ENCODE assay signal across 7 mouse cellular contexts in genomic region chr9:111438904-111439835, GRCm38 (mm10). TPM values are rescaled to one million over a fixed set of nuclear protein-coding genes. Genes with fewer than 3 reads are reported as not detected.
A peak's percentile ranks its signal among the peaks of the same experiment; 100 is the strongest.
DNase-seq lines count a peak whose midpoint lies in the region; ATAC-seq lines count a peak whose summit lies in the region.

Gene Dclk3 (plus strand): TSS chr9:111439081.

- DNase-seq in MN1 (ENCODE audit: low spot score) = peak; percentile 40
- peak; percentile 80 for DNase-seq in adrenal gland, adult 2 months
- DNase-seq in midbrain, embryonic 14.5 days = peak; percentile 58
- peak; percentile 43 for DNase-seq in thymus, postnatal 4 days

- H3K9me3 ChIP-seq in forebrain, embryonic 16.5 days (ENCODE audit: control insufficient read depth, low read length) = no peaks in the 10 kb centered on the region
- H3K9me3 ChIP-seq in intestine, embryonic 15.5 days = no peaks in the 10 kb centered on the region
- no peaks in the 10 kb centered on the region for H3K9me3 ChIP-seq in limb, embryonic 15.5 days
- no peaks in the 10 kb centered on the region for H3K9me3 ChIP-seq in midbrain, embryonic 14.5 days (ENCODE audit: control insufficient read depth, low read length)

- H3K4me2 ChIP-seq in forebrain, embryonic 16.5 days (ENCODE audit: low read length) = peak within 1 kb of the TSS; percentile 69
- H3K4me2 ChIP-seq in intestine, embryonic 15.5 days (replicated peaks) = peak within 1 kb of the TSS; percentile 97
- peak within 1 kb of the TSS; percentile 88 for H3K4me2 ChIP-seq in limb, embryonic 15.5 days
- peak within 1 kb of the TSS; percentile 62 for H3K4me2 ChIP-seq in midbrain, embryonic 14.5 days (ENCODE audit: low read length)

- peaks cover 4% of the 10 kb centered on the region; the same call in 1 of the 2 replicates for H3K27me3 ChIP-seq in forebrain, embryonic 16.5 days (replicated peaks; ENCODE audit: control insufficient read depth, insufficient read depth, low read length)
- H3K27me3 ChIP-seq in intestine, embryonic 15.5 days (replicated peaks) = peaks cover 18% of the 10 kb centered on the region
- peaks cover 27% of the 10 kb centered on the region for H3K27me3 ChIP-seq in limb, embryonic 15.5 days
- H3K27me3 ChIP-seq in midbrain, embryonic 14.5 days (ENCODE audit: control insufficient read depth, insufficient read depth, low read length) = peaks cover 15% of the 10 kb centered on the region; the same call in 1 of the 2 replicates

- H3K36me3 ChIP-seq in forebrain, embryonic 16.5 days (ENCODE audit: control insufficient read depth, insufficient read depth) = no peaks in the 10 kb centered on the region
- H3K36me3 ChIP-seq in intestine, embryonic 15.5 days = no peaks in the 10 kb centered on the region
- no peaks in the 10 kb centered on the region for H3K36me3 ChIP-seq in limb, embryonic 15.5 days
- H3K36me3 ChIP-seq in midbrain, embryonic 14.5 days (ENCODE audit: control insufficient read depth, insufficient read depth, low read length) = no peaks in the 10 kb centered on the region

- peak; percentile 74 for ATAC-seq in forebrain, embryonic 16.5 days
- ATAC-seq in intestine, embryonic 15.5 days = peak; percentile 90
- no peak for ATAC-seq in limb, embryonic 15.5 days (ENCODE audit: insufficient number of reproducible peaks, low FRiP score, low TSS enrichment, low read depth)
- ATAC-seq in midbrain, embryonic 14.5 days (ENCODE audit: low FRiP score, low TSS enrichment) = peak; percentile 34; the same call in 1 of the 2 replicates

- WGBS in forebrain, embryonic 16.5 days = 2% methylated on average over 56 of the region's 57 CpGs
- WGBS in intestine, embryonic 15.5 days = 4% methylated on average over 49 of the region's 57 CpGs
- 4% methylated on average over 42 of the region's 57 CpGs for WGBS in limb, embryonic 15.5 days
- 6% methylated on average over 42 of the region's 57 CpGs for WGBS in midbrain, embryonic 14.5 days

- peak within 1 kb of the TSS; percentile 55 for H3K4me3 ChIP-seq in forebrain, embryonic 16.5 days (replicated peaks; ENCODE audit: low read length)
- peak within 1 kb of the TSS; percentile 50 for H3K4me3 ChIP-seq in intestine, embryonic 15.5 days (replicated peaks)
- peak within 1 kb of the TSS; percentile 46 for H3K4me3 ChIP-seq in limb, embryonic 15.5 days
- H3K4me3 ChIP-seq in midbrain, embryonic 14.5 days (replicated peaks; ENCODE audit: low read depth, low read length) = peak within 1 kb of the TSS; percentile 45

- H3K27ac ChIP-seq in forebrain, embryonic 16.5 days (ENCODE audit: low read length) = no peak within 1 kb of the TSS
- H3K27ac ChIP-seq in intestine, embryonic 15.5 days = no peak within 1 kb of the TSS
- no peak within 1 kb of the TSS for H3K27ac ChIP-seq in limb, embryonic 15.5 days
- H3K27ac ChIP-seq in midbrain, embryonic 14.5 days (replicated peaks; ENCODE audit: low read depth, low read length) = no peak within 1 kb of the TSS

- peaks cover 7% of the 10 kb centered on the region for H3K4me1 ChIP-seq in forebrain, embryonic 16.5 days (replicated peaks; ENCODE audit: control insufficient read depth, insufficient read depth, low read length)
- H3K4me1 ChIP-seq in intestine, embryonic 15.5 days (replicated peaks) = 0 out of 2 replicates have a peak, but pooled peaks cover 4% of the 10 kb centered on the region
- H3K4me1 ChIP-seq in limb, embryonic 15.5 days = peaks cover 7% of the 10 kb centered on the region
- no peaks in the 10 kb centered on the region for H3K4me1 ChIP-seq in midbrain, embryonic 14.5 days (ENCODE audit: control insufficient read depth, insufficient read depth, low read length)

- H3K9ac ChIP-seq in forebrain, embryonic 16.5 days (replicated peaks; ENCODE audit: low read depth, low read length) = peak within 1 kb of the TSS; percentile 64
- H3K9ac ChIP-seq in intestine, embryonic 15.5 days = peak within 1 kb of the TSS; percentile 50
- no peak within 1 kb of the TSS for H3K9ac ChIP-seq in limb, embryonic 15.5 days
- H3K9ac ChIP-seq in midbrain, embryonic 14.5 days (replicated peaks; ENCODE audit: low read length) = peak within 1 kb of the TSS; percentile 42

RNA-seq across cellular contexts. Expression of gene Dclk3, which starts in this region (rescaled TPM):
- total RNA-seq in adrenal gland, adult 2 months (2021) = 1 to 10 TPM in 1 of 2 experiments, under 1 TPM in 1; 0.69 to 1.7 TPM
- polyA plus RNA-seq in adrenal gland, adult 2 months (2012; rRNA removed) = 0.40 and 0.85 TPM in 2 replicates
- 5.6 and 8.3 TPM in 2 replicates for polyA plus RNA-seq in forebrain, embryonic 16.5 days (2015; fragmentation: Nextera tagmentation; extraction: Ambion mirVana)
- 0.67 and 0.75 TPM in 2 replicates for polyA plus RNA-seq in intestine, embryonic 15.5 days (2015; fragmentation: Nextera tagmentation; extraction: Ambion mirVana)
- polyA plus RNA-seq in limb, embryonic 15.5 days (2015; fragmentation: Nextera tagmentation; extraction: Ambion mirVana) = 0.43 and 0.44 TPM in 2 replicates
- polyA plus RNA-seq in midbrain, embryonic 14.5 days (2014; fragmentation: Nextera tagmentation; extraction: Ambion mirVana) = 3.4 and 4.3 TPM in 2 replicates

Comparison
In these comparisons a context has a peak if more than half of its experiments do, and no peak if none do; other contexts are left out.
1. Peak in ATAC-seq, H3K4me3 ChIP-seq, H3K9ac ChIP-seq and H3K4me2 ChIP-seq in intestine, embryonic 15.5 days; RNA of the gene not detected or under 1 TPM.